Mouse (Mus musculus) bone marrow macrophage, adult 2 months (primary cell): ENCODE measurements around the gene Tuba1b.

Experiments used
- CTCF ChIP-seq: IDR thresholded peaks from 2 replicates; pipeline ENCODE4 v1.5.1; 2012; ENCODE audit warnings: low read depth, mild to moderate bottlenecking, low read length, moderate library complexity
- POLR2A ChIP-seq: IDR thresholded peaks from 2 replicates; pipeline ENCODE4 v1.6.1; 2012; ENCODE audit warnings: mild to moderate bottlenecking, low read depth, low read length, borderline replicate concordance

- TF ChIP-seq POLR2A (no peak), CTCF (no peak)
Measured at GRCm38 (mm10) chr15:98916016-98916415, 18.3 kb downstream of the Tuba1b start.
